Comparison of ENCODE assay signal across 16 mouse cellular contexts in the genomic region with DNA sequence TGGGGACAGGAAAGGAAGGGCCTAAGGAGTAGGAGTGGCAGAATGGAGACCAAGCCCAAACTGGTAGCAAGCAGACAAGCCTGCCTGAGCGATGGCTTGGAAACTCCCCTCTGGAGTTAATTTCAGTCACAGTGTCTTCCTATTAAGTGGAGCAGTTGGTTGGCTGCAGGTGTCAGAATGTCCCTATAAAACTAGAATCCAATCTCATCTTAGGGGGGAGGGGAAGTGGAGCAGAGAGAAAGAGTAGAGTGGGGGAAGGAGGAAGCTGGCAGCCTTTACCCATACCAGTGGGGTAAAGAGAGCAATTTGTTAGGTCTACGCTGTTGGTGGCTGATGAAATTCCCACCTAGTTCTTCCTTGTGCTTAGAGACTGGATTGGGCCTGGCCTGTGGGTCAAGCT.
"Had no signal": no experiment of that assay in that cellular context is flagged by ENCODE, and none has a peak within 500 bp of the region (broad histone marks: within the 10 kb centered on the region; RNA-seq: fewer than 3 reads in every experiment).

No protein-coding gene starts in this region.

- H3K27me3 ChIP-seq: liver, embryonic 12.5 days had no signal

- H3K4me3 ChIP-seq: limb, embryonic 15.5 days; liver, embryonic 12.5 days; megakaryocyte, embryonic 14.5 days had no signal

- H3K36me3 ChIP-seq: limb, embryonic 15.5 days; liver, embryonic 12.5 days had no signal

- H3K9ac ChIP-seq: limb, embryonic 15.5 days; liver, embryonic 12.5 days; lung, embryonic 14.5 days had no signal

- H3K9me3 ChIP-seq: limb, embryonic 15.5 days; liver, embryonic 12.5 days; megakaryocyte, embryonic 14.5 days had no signal

- H3K4me2 ChIP-seq: limb, embryonic 15.5 days; liver, embryonic 12.5 days; lung, embryonic 14.5 days; midbrain, embryonic 11.5 days had no signal

- H3K27ac ChIP-seq: limb, embryonic 15.5 days; liver, embryonic 12.5 days; macrophage had no signal

- ATAC-seq: liver, embryonic 12.5 days had no signal

- H3K4me1 ChIP-seq: limb, embryonic 15.5 days; liver, embryonic 12.5 days; megakaryocyte, embryonic 14.5 days had no signal

- DNase-seq: kidney, adult 18-20 months; kidney, postnatal 14 days; layer of hippocampus, adult 9-11 months; layer of hippocampus, postnatal 36 days; lung, embryonic 14.5 days; lung, postnatal 10 days; retina, postnatal 1 day; right cerebral cortex, postnatal 4 days; spleen, adult 18-20 months; thymus, adult 18-20 months; thymus, postnatal 14 days had no signal
